Mouse (Mus musculus): ENCODE measurements at regions not wholly inside any gene's neighbourhood (a gene's known extent, or its start where the extent isn't known, plus 50 kb on each side); places are given as distances from the start of the nearest gene placed in this dataset.

- DNase-seq, result no peak
Observed at GRCm38 (mm10) chr1:184534511-184534910, 197.9 kb downstream of the Hlx start.

DNA sequence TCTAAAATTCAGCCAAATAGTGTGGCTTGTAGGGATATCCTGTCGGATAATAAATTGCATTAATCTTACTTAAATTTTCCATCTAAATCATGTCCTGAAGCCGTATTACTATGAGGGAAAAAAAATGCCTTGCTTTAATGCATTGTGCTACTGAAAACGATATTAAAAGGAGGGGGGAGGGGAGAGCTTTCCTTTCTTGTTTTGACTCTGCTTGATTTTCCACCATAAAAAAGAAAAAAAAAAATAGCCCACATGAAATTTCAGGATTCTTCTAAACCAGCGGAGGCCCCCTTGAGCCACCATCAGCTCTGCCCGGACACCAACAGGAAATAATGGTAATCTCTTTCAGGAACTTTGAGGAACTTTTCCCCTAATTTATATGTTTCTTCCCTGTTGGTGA, 198.5 kb downstream of the Hlx start:
- DNase-seq, result no peak

DNA sequence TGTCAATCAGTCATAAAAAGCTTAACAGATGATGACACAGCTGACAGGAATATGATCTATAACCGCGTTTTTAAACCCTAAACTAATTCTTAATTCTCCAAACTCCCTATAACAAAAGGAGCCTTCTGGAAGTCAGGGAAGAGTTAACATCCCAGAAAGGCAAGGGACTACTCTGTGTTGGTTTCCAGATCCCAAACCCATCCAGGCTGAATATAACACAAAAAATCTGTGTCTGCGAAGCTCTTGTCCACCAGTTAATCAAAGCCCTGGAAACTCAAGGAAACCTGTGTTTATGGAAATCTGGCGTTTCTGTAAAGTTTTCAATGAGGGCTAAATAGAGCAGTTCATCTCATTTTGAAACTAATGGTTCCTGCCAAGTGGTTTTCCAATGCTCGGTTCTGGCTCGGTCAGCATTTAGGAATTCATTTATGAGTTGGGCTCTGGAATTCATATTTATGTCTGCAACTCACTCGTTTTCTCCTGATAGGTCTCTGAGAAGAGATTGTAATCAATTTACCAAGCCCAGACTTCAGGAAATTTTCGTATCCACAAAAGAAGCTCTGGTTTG, 199.8 kb downstream of the Hlx start:
- no peak for DNase-seq

DNA sequence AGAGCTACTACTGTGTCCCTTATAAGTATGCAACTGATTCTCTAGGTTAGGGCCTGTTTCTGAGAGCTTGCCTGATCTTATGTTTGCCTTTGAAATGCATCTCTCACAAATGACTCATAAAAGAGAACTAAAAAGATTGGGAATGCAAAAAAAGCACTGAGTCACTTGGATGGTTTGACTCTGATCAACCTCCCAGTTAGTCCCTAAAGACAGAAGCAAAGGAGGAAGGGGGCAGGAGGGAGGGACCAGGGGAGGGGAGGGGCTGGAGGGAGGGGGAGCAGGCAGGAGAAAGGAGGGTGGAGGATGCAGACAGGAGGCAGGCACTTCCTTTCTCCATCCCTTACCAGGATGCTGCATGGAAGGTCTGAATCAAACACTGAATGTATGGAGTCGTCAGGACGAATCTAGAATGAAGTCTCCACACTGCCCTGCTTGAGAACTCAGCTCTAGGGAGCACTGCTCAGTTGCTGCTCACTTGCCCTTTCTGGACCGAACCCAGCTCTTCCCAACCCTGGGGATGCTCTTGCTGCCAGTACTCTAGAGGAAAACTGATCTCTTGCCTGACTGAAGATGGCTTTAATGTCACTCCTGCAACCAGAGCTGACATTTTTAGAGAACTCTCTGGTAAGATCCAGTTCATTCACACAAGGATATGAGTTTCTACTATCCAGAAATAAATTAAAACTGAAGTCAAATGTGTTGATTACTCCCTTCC, 201.7 kb downstream of the Hlx start:
- no peak for DNase-seq

DNA sequence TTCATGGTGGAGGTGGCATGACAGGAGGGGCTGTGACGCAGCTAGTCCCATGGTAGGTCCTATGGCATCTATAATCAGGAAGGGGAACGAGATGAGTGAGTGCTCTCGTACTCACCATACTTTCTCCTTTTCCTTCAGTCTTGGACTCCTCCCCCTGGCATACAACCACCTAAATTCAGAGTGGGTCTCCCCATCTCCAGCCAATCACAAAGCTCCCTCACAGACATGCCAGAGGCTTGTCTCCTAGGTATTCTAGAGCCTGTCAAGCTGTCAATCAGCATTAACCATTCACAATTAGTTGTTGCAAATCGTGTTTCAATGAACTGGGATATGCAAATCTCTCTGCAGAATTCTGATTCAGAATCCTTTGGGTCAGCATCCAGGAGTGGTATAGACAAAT, 206.7 kb downstream of the Hlx start:
- no peak for DNase-seq

DNA sequence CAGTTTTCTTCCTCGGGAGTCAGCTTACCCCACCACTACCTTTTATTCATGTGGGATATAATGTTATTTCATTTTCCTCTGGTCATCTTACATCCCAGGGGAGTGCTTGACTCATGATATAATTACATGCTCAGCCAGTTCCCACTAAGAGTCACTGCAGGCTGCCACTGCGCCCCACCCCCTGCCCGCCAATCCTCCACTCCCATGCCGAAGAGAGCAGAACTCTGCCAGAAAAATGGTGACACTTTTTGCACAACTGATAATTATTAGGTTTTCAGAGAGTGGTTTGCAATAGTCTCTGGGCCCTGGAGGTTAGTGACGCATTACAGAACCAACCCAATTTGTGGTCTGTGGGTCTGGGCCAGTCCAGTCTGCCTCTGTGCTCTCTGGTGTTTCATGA, 212.9 kb downstream of the Hlx start:
- DNase-seq, result no peak

DNA sequence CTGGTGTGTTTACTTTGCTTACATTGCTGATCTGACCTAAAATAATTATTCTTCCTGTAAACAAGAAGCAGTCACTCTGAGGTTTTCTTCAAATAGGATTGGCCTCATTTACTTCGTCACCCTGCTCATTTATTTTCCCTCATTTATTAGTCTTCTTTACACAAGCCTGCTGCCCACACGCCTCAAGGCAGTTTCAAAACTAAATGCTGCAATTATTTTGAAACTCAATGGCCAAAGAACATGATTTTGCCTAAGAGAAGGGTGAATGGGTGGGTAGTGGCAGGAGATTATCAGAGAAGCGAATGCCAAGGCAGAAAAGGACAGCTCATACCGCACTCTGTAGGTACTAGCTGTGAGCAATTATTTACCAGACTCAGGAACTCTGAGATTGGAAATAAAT, 227.8 kb downstream of the Hlx start:
- no peak for DNase-seq

DNA sequence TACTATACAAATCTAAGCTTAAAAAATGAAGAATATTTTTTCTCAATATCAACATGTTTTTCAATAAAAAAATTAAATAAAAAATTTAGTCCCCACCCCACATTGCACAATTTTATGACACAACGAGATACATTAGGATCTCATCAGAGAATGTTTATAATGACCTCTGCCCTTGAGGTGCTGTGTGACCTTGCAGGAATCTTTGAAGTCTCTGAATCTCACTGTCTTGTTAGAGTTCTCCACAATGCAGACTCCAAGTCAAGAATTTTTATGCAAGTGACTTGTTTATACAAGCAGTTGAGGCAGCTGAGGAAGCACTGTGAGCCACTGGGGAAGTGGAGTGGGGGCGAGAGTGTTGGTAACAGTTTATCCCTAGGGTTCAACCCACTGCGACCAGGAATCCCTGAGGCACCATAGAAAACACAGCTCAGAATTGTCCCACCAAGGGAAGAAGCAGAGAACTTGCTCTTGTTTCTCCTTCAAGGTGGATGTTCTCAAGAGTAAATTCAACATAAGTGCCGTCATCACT, 228.5 kb downstream of the Hlx start:
- DNase-seq, result no peak

- no peak for DNase-seq
Observed at GRCm38 (mm10) chr1:184500702-184501101, 231.7 kb downstream of the Hlx start.

DNA sequence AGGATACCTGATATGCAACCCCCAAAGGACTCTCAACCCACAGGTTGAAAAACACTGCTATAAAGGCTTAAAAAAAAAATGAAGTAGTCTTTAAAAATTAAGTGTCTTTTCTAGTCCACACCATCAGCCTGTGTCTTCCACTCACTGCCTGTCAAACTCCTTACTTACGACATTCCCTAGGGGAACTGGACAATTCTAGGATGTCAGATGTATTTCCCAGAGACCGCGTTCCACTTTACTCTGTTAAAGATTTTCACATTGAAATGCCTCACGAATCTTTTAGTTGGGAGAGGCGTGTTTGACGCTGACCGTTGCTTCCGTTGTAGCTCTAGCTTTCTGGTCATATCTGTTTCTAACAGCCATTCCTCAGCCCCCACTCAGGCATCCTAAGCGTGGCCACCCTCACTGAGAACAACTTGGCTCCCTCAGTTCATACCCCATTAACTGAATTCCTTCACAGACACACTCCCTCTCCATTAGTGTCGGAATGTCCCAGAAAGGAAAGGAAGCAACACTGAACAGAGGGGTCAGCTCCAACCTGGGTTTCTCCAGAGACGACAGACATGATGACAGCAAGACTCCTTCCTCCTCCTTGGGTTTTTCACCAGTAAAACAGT, 233.4 kb downstream of the Hlx start:
- DNase-seq, result no peak

- DNase-seq, result no peak
Observed at GRCm38 (mm10) chr1:184497007-184497406, 235.4 kb downstream of the Hlx start.

DNA sequence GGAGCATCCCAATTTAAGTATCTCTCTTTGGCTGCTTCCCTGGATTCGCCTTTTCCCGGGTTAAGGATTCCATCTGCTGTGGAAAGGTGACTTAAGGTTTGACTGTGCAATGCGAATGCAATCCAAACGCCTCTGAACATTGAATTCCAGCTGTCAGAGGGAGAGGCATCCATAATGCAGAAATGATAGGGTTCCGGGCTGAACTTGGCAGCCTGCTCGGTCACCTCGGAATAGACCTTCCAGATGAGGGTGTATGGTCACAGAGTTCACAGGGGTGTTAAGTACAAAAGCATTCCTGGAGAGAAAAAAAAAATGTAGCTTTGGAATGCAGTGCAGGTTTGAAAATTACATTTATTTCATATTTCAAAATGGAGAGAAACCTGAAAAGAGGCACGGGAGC, 238.6 kb downstream of the Hlx start:
- no peak for DNase-seq

DNA sequence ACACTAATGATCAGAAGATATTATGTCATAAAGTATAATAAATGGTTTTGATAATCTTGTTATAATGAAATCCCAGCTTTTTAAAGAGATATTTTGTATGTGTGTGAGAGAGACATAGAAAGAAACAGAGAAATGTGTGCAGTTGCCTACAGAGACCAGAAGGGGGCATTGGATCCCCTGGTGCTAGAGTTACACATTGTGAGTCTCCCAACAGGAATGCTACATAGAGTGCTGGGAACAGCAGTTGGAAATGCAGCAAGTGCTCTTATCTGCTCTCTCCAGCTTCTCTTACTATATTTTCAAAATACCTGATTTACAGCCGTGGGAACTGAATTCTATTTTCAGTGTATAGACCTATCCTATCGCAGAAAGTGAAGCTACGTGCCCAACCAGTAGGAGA, 240.3 kb downstream of the Hlx start:
- no peak for DNase-seq

GRCm38 (mm10) chr1:184491252-184491651, 241.2 kb downstream of the Hlx start:
- DNase-seq, result no peak

- peak; percentile 33 for DNase-seq
Observed at GRCm38 (mm10) chr1:184487409-184487808, 245.0 kb downstream of the Hlx start.

DNA sequence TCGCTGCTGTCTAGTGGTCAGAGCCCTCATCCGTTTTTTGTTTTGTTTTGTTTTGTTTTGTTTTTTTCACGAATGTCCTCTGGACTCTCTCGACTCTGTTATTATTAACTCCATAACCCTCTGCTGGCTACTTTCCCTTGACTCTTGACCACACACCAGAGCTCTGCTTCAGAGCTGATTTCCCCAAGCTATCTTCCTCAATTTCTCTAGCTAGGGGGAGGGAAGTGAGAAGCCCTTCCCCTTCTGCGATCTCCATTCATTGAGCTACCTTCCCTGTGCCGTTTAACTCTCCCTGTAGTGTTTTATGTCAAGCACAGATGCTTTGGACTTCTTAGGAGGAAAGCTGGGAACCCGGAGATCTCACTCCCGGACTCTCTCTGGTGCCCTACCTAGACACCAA, 247.6 kb downstream of the Hlx start:
- no peak for DNase-seq

GRCm38 (mm10) chr1:184483371-184483770, 249.0 kb downstream of the Hlx start:
- DNase-seq, result no peak

GRCm38 (mm10) chr1:184482026-184482425, 250.4 kb downstream of the Hlx start:
- no peak for DNase-seq

- DNase-seq, result no peak
Observed at GRCm38 (mm10) chr1:184480571-184481220, 251.7 kb downstream of the Hlx start.

DNA sequence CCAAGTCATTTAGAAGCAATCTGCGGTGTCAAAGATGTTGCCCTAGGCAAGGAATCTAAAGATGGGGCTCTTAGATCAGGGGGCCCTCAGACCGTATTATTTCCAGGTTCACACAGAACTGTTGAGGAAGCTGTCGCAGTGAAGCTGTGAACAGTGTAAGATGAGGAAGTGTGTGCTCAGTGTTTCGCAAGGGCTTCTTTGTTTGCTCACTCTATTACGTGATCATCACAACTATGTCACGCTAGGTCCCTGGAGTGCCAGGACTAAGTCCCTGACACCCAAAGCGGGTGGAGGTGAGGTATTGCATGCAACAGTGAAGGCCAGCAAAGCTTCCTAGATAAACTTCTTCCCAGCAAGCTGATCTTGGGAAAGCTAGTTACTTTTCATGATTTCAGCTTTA, 254.4 kb downstream of the Hlx start:
- DNase-seq, result no peak

GRCm38 (mm10) chr1:184462481-184463124, 269.8 kb downstream of the Hlx start:
- DNase-seq, result no peak

DNA sequence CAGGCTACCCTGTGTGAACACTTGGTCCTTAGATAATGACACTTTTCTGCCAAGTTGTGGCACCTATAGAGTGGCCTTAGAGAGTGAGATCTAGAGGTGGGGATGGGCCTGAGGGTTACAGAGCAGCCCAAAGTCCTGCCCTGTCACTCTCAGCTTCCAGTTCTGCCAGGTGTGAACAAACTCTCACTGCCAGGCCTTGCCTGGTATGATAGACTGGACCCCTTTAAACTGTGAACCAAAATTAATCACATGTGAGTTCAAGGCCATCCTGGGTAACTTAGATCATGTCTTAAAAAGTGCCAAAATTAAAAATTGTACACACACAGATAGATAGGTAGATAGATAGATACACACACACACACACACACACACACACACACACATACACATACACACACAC, 271.0 kb downstream of the Hlx start:
- DNase-seq, result no peak

- no peak for DNase-seq
Observed at GRCm38 (mm10) chr1:184456727-184457126, 275.7 kb downstream of the Hlx start.

Measured in retina, postnatal 1 day (tissue).